Mouse (Mus musculus): Measurements from ENCODE around the gene Dgke.

- TF ChIP-seq EP300 (optimal IDR thresholded peaks at IDR 0.05), result no peak
- TF ChIP-seq CTCF (IDR thresholded peaks at IDR 0.05; ENCODE audit: low read depth), result no peak
Observed at GRCm38 (mm10) chr11:89078996-89079680, 12.5 kb upstream of the Dgke start.

Measured in stomach, postnatal 0 days (tissue).